Mouse (Mus musculus) C3H10T1/2 (cell line): Measurements from ENCODE around the gene Gab3. TPM values are rescaled to one million over a fixed set of nuclear protein-coding genes. Genes with fewer than 3 reads are reported as not detected.

Experiments used
- polyA plus RNA-seq, 2 experiments: library from polyadenylated mRNA; unstranded; fragments of >200 nt; fragmentation: generic; extraction: Trizol; gene quantifications; one replicate each; pipeline ENCODE4 v1.2.1; 2012; ENCODE audit warnings: missing spikeins in 2 of 2

Gene Gab3
- polyA plus RNA-seq = 1 to 10 TPM in 1 of 2 experiments, under 1 TPM in 1; 0.21 to 2.3 TPM

GRCm38 (mm10) chrX:75084774-75085508, at the start of gene Gab3:
Gab3 (minus strand) TSS chrX:75085458.

GRCm38 (mm10) chrX:75130467-75131160, 45.4 kb upstream of the Gab3 start, which contains the start of gene Mpp1:
Mpp1 (minus strand) TSS chrX:75131016.

GRCm38 (mm10) chrX:75095369-75096162, 10.3 kb upstream of the Gab3 start, which contains the start of gene Dkc1:
Dkc1 (plus strand) TSS chrX:75095854.

Other genes starting within 250 kb of the Gab3 start
- gene Gm5936, start 248.3 kb downstream of the Gab3 start, polyA plus RNA-seq = under 1 TPM in 1 of 2 experiments, not detected in 1; 0.01 TPM
- 10 to 100 TPM in 1 of 2 experiments, 1 to 10 TPM in 1; 6.5 to 15.6 TPM for gene Dkc1, start 10.4 kb upstream of the Gab3 start, polyA plus RNA-seq
- 10 to 100 TPM; 27.4 to 85.6 TPM for gene Mpp1, start 45.6 kb upstream of the Gab3 start, polyA plus RNA-seq
- not detected for gene Smim9, start 78.3 kb upstream of the Gab3 start, polyA plus RNA-seq